Mouse (Mus musculus) midbrain, embryonic 16.5 days (tissue): ENCODE measurements around the gene Ngp. TPM values are rescaled to one million over a fixed set of nuclear protein-coding genes. Genes with fewer than 3 reads are reported as not detected.

Experiments used
- ATAC-seq: fragments of 200-750 bp; cut with Nextera tagmentation; 2 replicates; pipeline ENCODE4 v1.8.0; 2017; ENCODE audit warnings: moderate TSS enrichment
- H3K27ac ChIP-seq: fragments of 300-500 bp; sonication (generic); 2 replicates; pipeline ENCODE4 v1.5.1; 2014; ENCODE audit warnings: mild to moderate bottlenecking, low read length, mixed read lengths
- H3K27me3 ChIP-seq: fragments of 300-500 bp; sonication (generic); 2 replicates; pipeline ENCODE4 v1.6.1; 2014; ENCODE audit warnings: low read depth, low read length, mixed read lengths; ENCODE audit not compliant: control insufficient read depth, insufficient read depth
- H3K36me3 ChIP-seq: fragments of 300-500 bp; sonication (generic); 2 replicates; pipeline ENCODE4 v1.6.1; 2014; ENCODE audit warnings: mild to moderate bottlenecking, low read length, moderate library complexity, mixed read lengths; ENCODE audit not compliant: control insufficient read depth, insufficient read depth
- H3K4me1 ChIP-seq: fragments of 300-500 bp; sonication (generic); 2 replicates; pipeline ENCODE4 v1.6.1; 2014; ENCODE audit warnings: mild to moderate bottlenecking, low read length, mixed read lengths; ENCODE audit not compliant: control insufficient read depth, insufficient read depth
- H3K4me2 ChIP-seq: fragments of 300-500 bp; sonication (generic); 2 replicates; pipeline ENCODE4 v1.6.1; 2014; ENCODE audit warnings: mild to moderate bottlenecking, low read length, mixed read lengths
- H3K4me3 ChIP-seq: fragments of 300-500 bp; sonication (generic); 2 replicates; pipeline ENCODE4 v1.5.1; 2014; ENCODE audit warnings: low read depth, mild to moderate bottlenecking, low read length, moderate library complexity, mixed read lengths
- H3K9ac ChIP-seq: fragments of 300-500 bp; sonication (generic); 2 replicates; pipeline ENCODE4 v1.6.1; 2014; ENCODE audit warnings: low read depth, low read length, mixed read lengths
- H3K9me3 ChIP-seq: fragments of 300-500 bp; sonication (generic); replicated peaks from 2 replicates; pipeline ENCODE4 v1.6.1; 2014; ENCODE audit warnings: mild to moderate bottlenecking, low read length, mixed read lengths; ENCODE audit not compliant: control insufficient read depth, poor library complexity, severe bottlenecking
- WGBS: fragments of 180-500 bp; shearing (Covaris S2); extraction: QIAGEN DNeasy Blood & Tissue Kit; methylation state at CpG from one replicate; pipeline ENCODE4 v1.1.7; 2014; 5-methylcytosine and 5-hydroxymethylcytosine counted together
- polyA plus RNA-seq: library from polyadenylated mRNA; unstranded; fragments of >200 nt; fragmentation: Nextera tagmentation; extraction: Ambion mirVana; gene quantifications from 2 replicates; pipeline ENCODE4 v1.2.1, GENCODE M21; 2015

Ngp gene
- polyA plus RNA-seq, 1 experiment from 2014 or later = 1.4 TPM

- H3K9me3 ChIP-seq = no peaks in the 10 kb centered on the region
- H3K4me3 ChIP-seq = no peak overlapping the region
- no peak overlapping the region for H3K9ac ChIP-seq
- H3K4me2 ChIP-seq = no peak overlapping the region
- H3K27me3 ChIP-seq = no peaks in the 10 kb centered on the region
- H3K27ac ChIP-seq = no peak overlapping the region
- peak; percentile 80 for ATAC-seq
- H3K4me1 ChIP-seq = no peaks in the 10 kb centered on the region
- 28% methylated on average over 11 of the region's 11 CpGs for WGBS
- H3K36me3 ChIP-seq = peaks cover 3% of the 10 kb centered on the region; the same call in 1 of the 2 replicates
These were observed 29.5 kb downstream of the Ngp start for GRCm38 (mm10) chr9:110448857-110449617.

GRCm38 (mm10) chr9:110452523-110452922 lies 33.0 kb downstream of the Ngp start:
- no peaks in the 10 kb centered on the region for H3K4me1 ChIP-seq
- no peaks in the 10 kb centered on the region for H3K27me3 ChIP-seq
- H3K27ac ChIP-seq = no peak overlapping the region
- ATAC-seq = no peak
- peaks cover 3% of the 10 kb centered on the region; the same call in 1 of the 2 replicates for H3K36me3 ChIP-seq
- no peaks in the 10 kb centered on the region for H3K9me3 ChIP-seq
- H3K4me2 ChIP-seq = no peak overlapping the region
- H3K9ac ChIP-seq = no peak overlapping the region
- 76% methylated on average over 3 of the region's 3 CpGs for WGBS
- H3K4me3 ChIP-seq = no peak overlapping the region

GRCm38 (mm10) chr9:110457926-110458325 lies 38.4 kb downstream of the Ngp start:
- Histone ChIP-seq H3K27ac (no peak overlapping the region), H3K4me1 (no peaks in the 10 kb centered on the region), H3K27me3 (no peaks in the 10 kb centered on the region), H3K9me3 (no peaks in the 10 kb centered on the region), H3K4me3 (no peak overlapping the region), H3K9ac (no peak overlapping the region), H3K4me2 (no peak overlapping the region), H3K36me3 (no peaks in the 10 kb centered on the region; the same call in 1 of the 2 replicates)
- ATAC-seq = no peak
- 76% methylated on average over 3 of the region's 3 CpGs for WGBS

GRCm38 (mm10) chr9:110459145-110459727 lies 39.7 kb downstream of the Ngp start:
- H3K27me3 ChIP-seq = no peaks in the 10 kb centered on the region
- no peak for ATAC-seq
- no peaks in the 10 kb centered on the region for H3K4me1 ChIP-seq
- no peaks in the 10 kb centered on the region; the same call in 1 of the 2 replicates for H3K36me3 ChIP-seq
- H3K4me3 ChIP-seq = no peak overlapping the region
- no peak overlapping the region for H3K27ac ChIP-seq
- WGBS = 91% methylated on average over 2 of the region's 2 CpGs
- no peaks in the 10 kb centered on the region for H3K9me3 ChIP-seq
- H3K9ac ChIP-seq = no peak overlapping the region
- H3K4me2 ChIP-seq = no peak overlapping the region

- ATAC-seq = no peak
- no peaks in the 10 kb centered on the region for H3K36me3 ChIP-seq
- 92% methylated on average over 18 of the region's 18 CpGs for WGBS
These were observed 41.6 kb downstream of the Ngp start for GRCm38 (mm10) chr9:110460884-110461815.

GRCm38 (mm10) chr9:110462321-110462720 lies 42.8 kb downstream of the Ngp start:
- 79% methylated on average over 7 of the region's 7 CpGs for WGBS
- Histone ChIP-seq H3K36me3 (no peaks in the 10 kb centered on the region), H3K27ac (no peak overlapping the region), H3K9ac (no peak overlapping the region), H3K4me2 (no peak overlapping the region), H3K4me1 (no peaks in the 10 kb centered on the region), H3K27me3 (no peaks in the 10 kb centered on the region), H3K4me3 (no peak overlapping the region), H3K9me3 (no peaks in the 10 kb centered on the region)
- ATAC-seq = no peak

More at GRCm38 (mm10) chr9:110460884-110461815, 41.6 kb downstream of the Ngp start:
- H3K4me1 ChIP-seq = no peaks in the 10 kb centered on the region
- H3K9ac ChIP-seq = no peak overlapping the region
- H3K27ac ChIP-seq = no peak overlapping the region
- H3K27me3 ChIP-seq = no peaks in the 10 kb centered on the region
- no peak overlapping the region for H3K4me2 ChIP-seq
- no peaks in the 10 kb centered on the region for H3K9me3 ChIP-seq
- no peak overlapping the region for H3K4me3 ChIP-seq

GRCm38 (mm10) chr9:110463983-110464591 lies 44.5 kb downstream of the Ngp start:
- Histone ChIP-seq H3K27me3 (no peaks in the 10 kb centered on the region), H3K4me3 (no peak overlapping the region), H3K9me3 (no peaks in the 10 kb centered on the region), H3K27ac (no peak overlapping the region), H3K4me2 (no peak overlapping the region), H3K36me3 (no peaks in the 10 kb centered on the region), H3K4me1 (no peaks in the 10 kb centered on the region), H3K9ac (no peak overlapping the region)
- no peak for ATAC-seq
- 94% methylated on average over 6 of the region's 6 CpGs for whole genome bisulfite sequencing

GRCm38 (mm10) chr9:110465336-110465735 lies 45.8 kb downstream of the Ngp start:
- 97% methylated on average over 6 of the region's 6 CpGs for WGBS

More at GRCm38 (mm10) chr9:110465336-110465735, 45.8 kb downstream of the Ngp start:
- no peaks in the 10 kb centered on the region for H3K9me3 ChIP-seq
- H3K27ac ChIP-seq = no peak overlapping the region
- ATAC-seq = no peak
- no peaks in the 10 kb centered on the region for H3K27me3 ChIP-seq
- no peak overlapping the region for H3K4me3 ChIP-seq
- H3K4me2 ChIP-seq = no peak overlapping the region
- H3K4me1 ChIP-seq = no peaks in the 10 kb centered on the region
- H3K9ac ChIP-seq = no peak overlapping the region
- no peaks in the 10 kb centered on the region for H3K36me3 ChIP-seq
